Mouse (Mus musculus) ovary, adult 10 weeks (tissue): ENCODE measurements around the gene Gm10024. TPM values are rescaled to one million over a fixed set of nuclear protein-coding genes. Genes with fewer than 3 reads are reported as not detected.

Source experiments
- polyA plus RNA-seq: library from polyadenylated mRNA; stranded (reverse); fragments of 350-450 nt; fragmentation: Illumina TruSeq; extraction: RNeasy Lipid Tissue Mini Kit (QIAGEN cat#74804); gene quantifications from one replicate; pipeline ENCODE4 v1.2.3, GENCODE M21; 2014

The Gm10024 gene
- polyA plus RNA-seq, result not detected

GRCm38 (mm10) chr10:77711157-77711556 lies at the start of gene Gm10024:
Gene Gm10024 (plus strand): TSS chr10:77711457.

GRCm38 (mm10) chr10:77685895-77686664 lies 25.2 kb upstream of the Gm10024 start, which contains the start of gene Tspear:
Gene Tspear (plus strand): TSS chr10:77686569.

GRCm38 (mm10) chr10:77690356-77690807 lies 20.9 kb upstream of the Gm10024 start, which contains the start of gene Gm19402:
Gene Gm19402 (minus strand): TSS chr10:77690757.

GRCm38 (mm10) chr10:77697133-77697532 lies 14.1 kb upstream of the Gm10024 start, which contains the start of gene Gm9508:
Gene Gm9508 (minus strand): TSS chr10:77697233.

GRCm38 (mm10) chr10:77706326-77706725 lies 4.9 kb upstream of the Gm10024 start, which contains the start of gene Gm10272:
Gene Gm10272 (plus strand): TSS chr10:77706626.

GRCm38 (mm10) chr10:77715507-77715906 lies 4.2 kb downstream of the Gm10024 start, which contains the start of gene Gm10142:
Gene Gm10142 (plus strand): TSS chr10:77715807.

GRCm38 (mm10) chr10:77720299-77720698 lies 9.0 kb downstream of the Gm10024 start, which contains the start of gene Krtap12-1:
Gene Krtap12-1 (plus strand): TSS chr10:77720599.

GRCm38 (mm10) chr10:77726186-77726585 lies 14.9 kb downstream of the Gm10024 start, which contains the start of gene Gm10100:
Gene Gm10100 (plus strand): TSS chr10:77726486.

GRCm38 (mm10) chr10:77741924-77742688 lies 30.8 kb downstream of the Gm10024 start, which contains the start of gene Gm18596:
Gene Gm18596 (minus strand): TSS chr10:77742638.

GRCm38 (mm10) chr10:77751254-77751653 lies 40.0 kb downstream of the Gm10024 start, which contains the start of gene Gm9736:
Gene Gm9736 (minus strand): TSS chr10:77751354.

GRCm38 (mm10) chr10:77759582-77759981 lies 48.3 kb downstream of the Gm10024 start, which contains the start of gene Gm3233:
Gene Gm3233 (minus strand): TSS chr10:77759682.

Other genes starting within 250 kb of the Gm10024 start
- 0.68 TPM for gene Fam207a, start 195.7 kb upstream of the Gm10024 start, polyA plus RNA-seq
- gene Itgb2, start 181.2 kb upstream of the Gm10024 start, polyA plus RNA-seq, result 3.1 TPM
- gene Pttg1ip, start 129.7 kb upstream of the Gm10024 start, polyA plus RNA-seq, result 132 TPM
- 91.3 TPM for gene Sumo3, start 105.4 kb upstream of the Gm10024 start, polyA plus RNA-seq
- 1.9 TPM for gene Gm49325, start 105.3 kb upstream of the Gm10024 start, polyA plus RNA-seq
- gene Ube2g2, start 89.2 kb upstream of the Gm10024 start, polyA plus RNA-seq, result 6.0 TPM
- gene Tspear, start 24.9 kb upstream of the Gm10024 start, polyA plus RNA-seq, result not detected
- not detected for gene Gm19402, start 20.7 kb upstream of the Gm10024 start, polyA plus RNA-seq
- not detected for gene Gm9508, start 14.2 kb upstream of the Gm10024 start, polyA plus RNA-seq
- not detected for gene Gm10272, start 4.8 kb upstream of the Gm10024 start, polyA plus RNA-seq
- gene Gm10142, start 4.3 kb downstream of the Gm10024 start, polyA plus RNA-seq, result not detected
- not detected for gene Krtap12-1, start 9.1 kb downstream of the Gm10024 start, polyA plus RNA-seq
- not detected for gene Gm10100, start 15.0 kb downstream of the Gm10024 start, polyA plus RNA-seq
- gene Gm18596, start 31.2 kb downstream of the Gm10024 start, polyA plus RNA-seq, result not detected
- gene Gm9736, start 39.9 kb downstream of the Gm10024 start, polyA plus RNA-seq, result not detected
- not detected for gene Gm3233, start 48.2 kb downstream of the Gm10024 start, polyA plus RNA-seq
- gene Gm3238, start 59.9 kb downstream of the Gm10024 start, polyA plus RNA-seq, result not detected
- not detected for gene Gm7138, start 65.5 kb downstream of the Gm10024 start, polyA plus RNA-seq
- not detected for gene Gm3250, start 71.1 kb downstream of the Gm10024 start, polyA plus RNA-seq
- not detected for gene Gm7137, start 76.7 kb downstream of the Gm10024 start, polyA plus RNA-seq
- gene Gm9639, start 83.6 kb downstream of the Gm10024 start, polyA plus RNA-seq, result not detected
- gene Gm19668, start 87.7 kb downstream of the Gm10024 start, polyA plus RNA-seq, result not detected
- gene Gm9507, start 100.4 kb downstream of the Gm10024 start, polyA plus RNA-seq, result not detected
- gene Gm2696, start 103.2 kb downstream of the Gm10024 start, polyA plus RNA-seq, result not detected
- not detected for gene Krtap10-4, start 115.6 kb downstream of the Gm10024 start, polyA plus RNA-seq
- not detected for gene Krtap10-10, start 124.5 kb downstream of the Gm10024 start, polyA plus RNA-seq
- not detected for gene Gm36176, start 135.3 kb downstream of the Gm10024 start, polyA plus RNA-seq
- gene Gm10318, start 141.4 kb downstream of the Gm10024 start, polyA plus RNA-seq, result not detected
- not detected for gene Gm3285, start 150.5 kb downstream of the Gm10024 start, polyA plus RNA-seq
- 0.71 TPM for gene Lrrc3, start 191.1 kb downstream of the Gm10024 start, polyA plus RNA-seq